8 mouse cellular contexts compared by ENCODE assay signal in the genomic region with DNA sequence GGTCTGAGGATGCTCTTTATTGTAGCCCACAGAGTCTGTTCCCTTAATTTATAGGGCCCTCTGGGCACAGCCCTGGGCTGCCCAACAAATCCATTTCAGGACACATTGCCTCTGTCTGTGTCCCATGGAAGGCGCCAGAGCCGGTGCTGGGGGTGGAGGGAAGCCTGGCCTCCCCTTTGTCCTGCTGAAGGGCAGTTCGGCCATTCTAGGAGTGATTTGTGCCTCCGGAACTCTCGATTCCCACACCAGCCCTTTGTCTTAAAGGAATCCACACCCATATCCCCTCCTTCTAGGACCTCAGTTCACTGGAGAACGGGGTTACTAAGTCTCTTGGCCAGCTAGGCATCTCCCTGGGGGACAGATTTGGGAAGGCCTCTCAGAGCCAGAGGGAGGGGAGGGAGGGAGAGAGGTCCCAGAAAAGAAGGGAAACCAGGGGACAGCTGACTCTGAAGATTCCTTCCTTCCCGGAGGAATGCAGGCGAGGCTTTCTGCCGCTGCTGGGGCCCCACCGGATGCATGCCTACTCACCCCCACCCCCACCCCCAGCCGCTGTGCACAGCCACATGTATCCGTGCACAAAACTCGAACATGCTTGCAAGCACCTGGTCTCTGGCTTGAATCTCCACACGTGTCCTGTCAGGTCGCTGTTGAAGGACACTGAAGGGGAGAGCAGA. TPM values are rescaled to one million over a fixed set of nuclear protein-coding genes. Genes with fewer than 3 reads are reported as not detected.
DNase-seq lines count a peak whose midpoint lies in the region; ATAC-seq and TF ChIP-seq lines count a peak whose summit lies in the region.

No protein-coding gene starts in this region.

- H3K4me2 ChIP-seq in forebrain, embryonic 13.5 days = peak overlapping the region; percentile 28
- H3K4me2 ChIP-seq in hindbrain, embryonic 15.5 days = peak overlapping the region; percentile 44
- H3K4me2 ChIP-seq in liver, embryonic 13.5 days = peak overlapping the region; percentile 51

- H3K9ac ChIP-seq in forebrain, embryonic 13.5 days = peak overlapping the region; percentile 39; the same call in 1 of the 2 replicates
- peak overlapping the region; percentile 32 for H3K9ac ChIP-seq in hindbrain, embryonic 15.5 days
- H3K9ac ChIP-seq in liver, embryonic 13.5 days = peak overlapping the region; percentile 30; the same call in 1 of the 2 replicates

- TF ChIP-seq CTCF in spleen, adult 2 months (IDR thresholded peaks at IDR 0.05; ENCODE audit: extremely low read depth, insufficient read depth, insufficient read length, insufficient replicate concordance) = no peak
- TF ChIP-seq CTCF in small intestine, adult 2 months (IDR thresholded peaks at IDR 0.05; ENCODE audit: extremely low read depth, insufficient read length, insufficient replicate concordance, low read depth, low read length) = no peak

- no peaks in the 10 kb centered on the region for H3K9me3 ChIP-seq in forebrain, embryonic 13.5 days (replicated peaks)
- no peaks in the 10 kb centered on the region for H3K9me3 ChIP-seq in hindbrain, embryonic 15.5 days
- no peaks in the 10 kb centered on the region for H3K9me3 ChIP-seq in liver, embryonic 13.5 days (replicated peaks)

- peaks cover 14% of the 10 kb centered on the region; the same call in 1 of the 2 replicates for H3K4me1 ChIP-seq in spleen, adult 2 months (ENCODE audit: control insufficient read depth, insufficient read depth, insufficient read length)
- H3K4me1 ChIP-seq in forebrain, embryonic 13.5 days = peaks cover 28% of the 10 kb centered on the region
- H3K4me1 ChIP-seq in hindbrain, embryonic 15.5 days (replicated peaks) = peaks cover 64% of the 10 kb centered on the region
- H3K4me1 ChIP-seq in liver, embryonic 13.5 days (replicated peaks) = peaks cover 93% of the 10 kb centered on the region
- peaks cover 39% of the 10 kb centered on the region for H3K4me1 ChIP-seq in small intestine, adult 2 months (ENCODE audit: control insufficient read depth, insufficient read depth, insufficient read length, low read length)

- no peak for ATAC-seq in forebrain, embryonic 13.5 days
- peak; percentile 25; the same call in 1 of the 2 replicates for ATAC-seq in hindbrain, embryonic 15.5 days (ENCODE audit: low FRiP score, low read depth)
- no peak for ATAC-seq in liver, embryonic 13.5 days (ENCODE audit: low read depth)

- H3K36me3 ChIP-seq in spleen, adult 2 months (ENCODE audit: control insufficient read depth, insufficient read depth, low read length) = no peaks in the 10 kb centered on the region
- no peaks in the 10 kb centered on the region for H3K36me3 ChIP-seq in forebrain, embryonic 13.5 days (ENCODE audit: poor library complexity, severe bottlenecking)
- no peaks in the 10 kb centered on the region for H3K36me3 ChIP-seq in hindbrain, embryonic 15.5 days
- H3K36me3 ChIP-seq in liver, embryonic 13.5 days = no peaks in the 10 kb centered on the region
- H3K36me3 ChIP-seq in small intestine, adult 2 months (ENCODE audit: control insufficient read depth, insufficient read depth, low read length) = no peaks in the 10 kb centered on the region

- H3K27ac ChIP-seq in spleen, adult 2 months (ENCODE audit: insufficient read depth, low read length) = peak overlapping the region; percentile 43; the same call in 1 of the 2 replicates
- 0 out of 2 replicates have a peak overlapping the region, but pooled peaks have one; percentile 22 for H3K27ac ChIP-seq in forebrain, embryonic 13.5 days
- peak overlapping the region; percentile 47 for H3K27ac ChIP-seq in hindbrain, embryonic 15.5 days (replicated peaks)
- peak overlapping the region; percentile 84 for H3K27ac ChIP-seq in liver, embryonic 13.5 days
- peak overlapping the region; percentile 44 for H3K27ac ChIP-seq in small intestine, adult 2 months (ENCODE audit: insufficient read depth, low read depth, low read length)

- no peak for DNase-seq in spleen, adult 2 months (ENCODE audit: low read depth in 1 of 2, low spot score in 2 of 2)
- no peak for DNase-seq in spleen, postnatal 10 days (ENCODE audit: low spot score in 2 of 2)
- DNase-seq in liver, embryonic 13.5 days = no peak
- no peak for DNase-seq in frontal cortex, postnatal 10 days (ENCODE audit: low spot score in 2 of 2)
- DNase-seq in right cerebral cortex, postnatal 14 days = no peak

- WGBS in spleen, adult 2 months = 45% methylated on average over 15 of the region's 15 CpGs
- 8% methylated on average over 15 of the region's 15 CpGs for WGBS in forebrain, embryonic 13.5 days
- 7% methylated on average over 15 of the region's 15 CpGs for WGBS in hindbrain, embryonic 15.5 days
- 20% methylated on average over 15 of the region's 15 CpGs for WGBS in liver, embryonic 13.5 days (ENCODE audit: insufficient replicate concordance)
- 17% methylated on average over 15 of the region's 15 CpGs for WGBS in small intestine, adult 2 months

- H3K27me3 ChIP-seq in spleen, adult 2 months (ENCODE audit: control insufficient read depth, insufficient read depth, low read length) = 0 out of 2 replicates have a peak, but pooled peaks cover 1% of the 10 kb centered on the region
- H3K27me3 ChIP-seq in forebrain, embryonic 13.5 days = 0 out of 2 replicates have a peak, but pooled peaks cover 5% of the 10 kb centered on the region
- H3K27me3 ChIP-seq in hindbrain, embryonic 15.5 days = no peaks in the 10 kb centered on the region
- peaks cover 48% of the 10 kb centered on the region for H3K27me3 ChIP-seq in liver, embryonic 13.5 days
- no peaks in the 10 kb centered on the region for H3K27me3 ChIP-seq in small intestine, adult 2 months (ENCODE audit: control insufficient read depth, insufficient read depth, low read length)

- peak overlapping the region; percentile 16; the same call in 1 of the 2 replicates for H3K4me3 ChIP-seq in spleen, adult 2 months (ENCODE audit: extremely low read depth, insufficient read depth, insufficient read length)
- H3K4me3 ChIP-seq in forebrain, embryonic 13.5 days = no peak overlapping the region
- H3K4me3 ChIP-seq in hindbrain, embryonic 15.5 days = 0 out of 2 replicates have a peak overlapping the region, but pooled peaks have one; percentile 4
- H3K4me3 ChIP-seq in liver, embryonic 13.5 days (replicated peaks) = peak overlapping the region; percentile 18; the same call in 1 of the 2 replicates
- H3K4me3 ChIP-seq in small intestine, adult 2 months (ENCODE audit: low read depth, low read length) = peak overlapping the region; percentile 28

- TF ChIP-seq POLR2A in spleen, adult 2 months (IDR thresholded peaks at IDR 0.05; ENCODE audit: low read depth, low read length) = no peak
- no peak for TF ChIP-seq POLR2A in small intestine, adult 2 months (IDR thresholded peaks at IDR 0.05; ENCODE audit: low read depth, low read length)

RNA-seq across cellular contexts. Expression of a gene that starts 22.2 kb away (rescaled TPM):
- polyA plus RNA-seq in spleen, adult 2 months (2012; rRNA removed) = 0.01 TPM in 1 of 2 replicates, not detected in the other
- polyA plus RNA-seq in forebrain, embryonic 13.5 days (2015; fragmentation: Nextera tagmentation; extraction: Ambion mirVana) = not detected in 2 replicates
- not detected in 2 replicates for polyA plus RNA-seq in hindbrain, embryonic 15.5 days (2015; fragmentation: Nextera tagmentation; extraction: Ambion mirVana)
- not detected in 2 replicates for polyA plus RNA-seq in liver, embryonic 13.5 days (2015; fragmentation: Nextera tagmentation; extraction: Ambion mirVana)
- not detected in 2 replicates for polyA plus RNA-seq in small intestine, adult 2 months (2012; rRNA removed)

RNA-seq across cellular contexts. Expression of a gene that starts 41.9 kb away (rescaled TPM):
- 18.9 and 21.5 TPM in 2 replicates for polyA plus RNA-seq in spleen, adult 2 months (2012; rRNA removed)
- polyA plus RNA-seq in forebrain, embryonic 13.5 days (2015; fragmentation: Nextera tagmentation; extraction: Ambion mirVana) = 20.9 and 21.1 TPM in 2 replicates
- 27.5 and 29.4 TPM in 2 replicates for polyA plus RNA-seq in hindbrain, embryonic 15.5 days (2015; fragmentation: Nextera tagmentation; extraction: Ambion mirVana)
- 50.2 and 57.3 TPM in 2 replicates for polyA plus RNA-seq in liver, embryonic 13.5 days (2015; fragmentation: Nextera tagmentation; extraction: Ambion mirVana)
- 48.3 and 110 TPM in 2 replicates for polyA plus RNA-seq in small intestine, adult 2 months (2012; rRNA removed)

RNA-seq across cellular contexts. Expression of a gene that starts 50.5 kb away (rescaled TPM):
- polyA plus RNA-seq in spleen, adult 2 months (2012; rRNA removed) = 3.5 and 4.1 TPM in 2 replicates
- polyA plus RNA-seq in forebrain, embryonic 13.5 days (2015; fragmentation: Nextera tagmentation; extraction: Ambion mirVana) = 3.6 and 4.2 TPM in 2 replicates
- 4.3 and 5.1 TPM in 2 replicates for polyA plus RNA-seq in hindbrain, embryonic 15.5 days (2015; fragmentation: Nextera tagmentation; extraction: Ambion mirVana)
- 1.0 and 1.1 TPM in 2 replicates for polyA plus RNA-seq in liver, embryonic 13.5 days (2015; fragmentation: Nextera tagmentation; extraction: Ambion mirVana)
- polyA plus RNA-seq in small intestine, adult 2 months (2012; rRNA removed) = 2.6 and 3.3 TPM in 2 replicates

Comparison
In these comparisons a context has a peak if more than half of its experiments do, and no peak if none do; other contexts are left out.
1. H3K27ac ChIP-seq: peak in every context shown above with its lines; median percentile 84 in liver, embryonic 13.5 days; 47 in hindbrain, embryonic 15.5 days; 44 in small intestine, adult 2 months; 43 in spleen, adult 2 months; 22 in forebrain, embryonic 13.5 days.